Mouse (Mus musculus): ENCODE measurements around the gene Ebf4. TPM values are rescaled to one million over a fixed set of nuclear protein-coding genes. Genes with fewer than 3 reads are reported as not detected.

The Ebf4 gene
- polyA plus RNA-seq, 1 experiment: 1.2 TPM

DNA sequence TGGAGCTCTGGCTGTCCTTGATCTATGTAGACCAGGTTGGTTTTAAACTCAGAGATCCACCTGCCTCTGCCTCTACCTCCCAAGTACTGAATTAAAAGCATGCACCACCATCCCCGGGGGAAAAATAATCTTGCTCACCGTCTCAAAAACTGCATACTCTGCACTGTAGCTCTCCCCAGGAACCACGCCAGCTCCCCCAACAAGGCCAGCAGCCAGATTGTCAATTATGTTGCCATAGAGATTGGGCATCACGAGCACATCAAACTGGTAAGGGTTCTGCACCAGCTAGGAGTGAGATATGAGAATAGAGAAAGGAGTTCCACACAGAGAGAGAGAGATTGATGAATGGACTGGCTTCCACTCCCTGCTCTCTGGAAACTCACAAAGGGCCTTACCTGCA is 14.2 kb upstream of the Ebf4 start:
- Histone ChIP-seq H3K4me1 (ENCODE audit: control insufficient read depth, insufficient read depth, insufficient read length, low read length) (peaks cover 4% of the 10 kb centered on the region; the same call in 1 of the 2 replicates), H3K36me3 (ENCODE audit: control insufficient read depth, insufficient read depth, low read length) (peaks cover 49% of the 10 kb centered on the region), H3K4me3 (ENCODE audit: low read depth, low read length) (no peak overlapping the region), H3K27me3 (ENCODE audit: control insufficient read depth, insufficient read depth, low read length) (no peaks in the 10 kb centered on the region), H3K27ac (ENCODE audit: insufficient read depth, low read depth, low read length) (no peak overlapping the region)
- WGBS: 59% methylated on average over 4 of the region's 4 CpGs
- TF ChIP-seq POLR2A (IDR thresholded peaks at IDR 0.05; ENCODE audit: low read depth, low read length) (no peak), CTCF (IDR thresholded peaks at IDR 0.05; ENCODE audit: extremely low read depth, insufficient read length, insufficient replicate concordance, low read depth, low read length) (no peak)

DNA sequence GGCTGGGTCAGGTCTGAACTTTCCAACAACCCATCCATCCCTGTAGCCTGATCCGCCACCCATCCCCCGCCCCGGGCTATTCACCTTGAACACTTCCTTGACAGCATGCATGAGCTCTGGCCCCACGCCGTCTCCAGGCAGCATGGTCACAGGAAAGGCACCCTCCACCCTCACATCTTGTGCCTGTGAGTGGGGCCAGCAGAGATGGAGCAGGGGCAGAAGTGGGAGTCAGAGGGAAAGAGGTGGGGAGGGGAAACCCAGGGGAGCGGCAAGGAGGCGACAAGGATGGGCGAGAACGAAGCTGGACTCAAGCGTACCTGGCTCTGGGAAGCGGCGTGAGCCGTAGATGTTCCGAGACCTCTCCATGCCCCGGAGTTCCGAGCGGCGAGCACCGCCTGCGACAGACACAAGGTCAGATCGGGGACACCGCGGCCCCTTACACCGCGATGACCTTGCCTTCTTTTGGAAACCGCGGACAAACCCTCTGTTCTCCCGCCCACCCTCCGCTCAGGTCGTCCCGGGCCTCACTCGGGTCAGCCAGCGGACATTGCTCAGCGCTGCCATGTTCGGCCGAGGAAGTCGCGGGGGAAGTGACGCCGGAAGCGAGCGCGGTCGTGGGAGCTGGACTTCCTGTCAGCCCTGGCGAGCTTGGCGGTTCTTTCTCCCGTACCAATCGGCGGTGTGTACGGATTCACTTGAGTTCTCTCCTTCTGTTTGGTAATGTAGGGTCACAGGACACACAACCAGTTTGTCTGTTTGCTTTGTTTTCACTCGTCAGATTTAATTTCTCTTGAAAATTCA is 10.9 kb upstream of the Ebf4 start, which contains the start of gene Idh3b:
TSS of gene Idh3b (minus strand) at position 694 of the 801 bp plus-strand sequence.
- peaks cover 4% of the 10 kb centered on the region; the same call in 1 of the 2 replicates for H3K4me1 ChIP-seq (ENCODE audit: control insufficient read depth, insufficient read depth, insufficient read length, low read length)
- WGBS: under 1% methylated on average over 51 of the region's 51 CpGs
- peak within 1 kb of the TSS; percentile 79 for H3K27ac ChIP-seq (ENCODE audit: insufficient read depth, low read depth, low read length)
- TF ChIP-seq CTCF (IDR thresholded peaks at IDR 0.05; ENCODE audit: extremely low read depth, insufficient read length, insufficient replicate concordance, low read depth, low read length) (no peak), POLR2A (IDR thresholded peaks at IDR 0.05; ENCODE audit: low read depth, low read length) (peak; percentile 67)
- peak within 1 kb of the TSS; percentile 94 for H3K4me3 ChIP-seq (ENCODE audit: low read depth, low read length)
- H3K36me3 ChIP-seq (ENCODE audit: control insufficient read depth, insufficient read depth, low read length): peaks cover 29% of the 10 kb centered on the region
- H3K27me3 ChIP-seq (ENCODE audit: control insufficient read depth, insufficient read depth, low read length): no peaks in the 10 kb centered on the region

DNA sequence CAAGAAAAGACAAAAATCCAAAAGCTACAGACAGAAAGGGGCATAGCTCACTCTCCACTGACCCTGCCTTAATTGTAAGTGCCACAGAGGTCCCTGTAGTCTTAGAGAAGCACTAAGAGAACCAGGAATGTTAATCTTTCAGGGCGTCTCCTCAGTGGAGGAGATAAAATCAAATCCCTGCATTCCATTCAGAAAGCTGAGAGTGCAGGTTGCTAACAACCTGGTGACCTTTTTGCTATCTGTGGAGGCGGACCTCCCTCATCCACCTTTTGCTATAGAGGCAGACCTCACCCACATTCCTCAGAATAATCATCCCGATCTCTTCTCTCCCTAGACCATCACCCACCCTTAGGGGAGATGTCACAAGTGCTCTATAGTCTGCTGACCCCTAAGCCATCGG is 5.9 kb upstream of the Ebf4 start:
- Histone ChIP-seq H3K27ac (ENCODE audit: insufficient read depth, low read depth, low read length) (no peak overlapping the region), H3K27me3 (ENCODE audit: control insufficient read depth, insufficient read depth, low read length) (no peaks in the 10 kb centered on the region), H3K4me3 (ENCODE audit: low read depth, low read length) (no peak overlapping the region), H3K36me3 (ENCODE audit: control insufficient read depth, insufficient read depth, low read length) (no peaks in the 10 kb centered on the region), H3K4me1 (ENCODE audit: control insufficient read depth, insufficient read depth, insufficient read length, low read length) (no peaks in the 10 kb centered on the region)
- WGBS: 39% methylated on average over 4 of the region's 4 CpGs
- no peak for TF ChIP-seq POLR2A (IDR thresholded peaks at IDR 0.05; ENCODE audit: low read depth, low read length)

DNA sequence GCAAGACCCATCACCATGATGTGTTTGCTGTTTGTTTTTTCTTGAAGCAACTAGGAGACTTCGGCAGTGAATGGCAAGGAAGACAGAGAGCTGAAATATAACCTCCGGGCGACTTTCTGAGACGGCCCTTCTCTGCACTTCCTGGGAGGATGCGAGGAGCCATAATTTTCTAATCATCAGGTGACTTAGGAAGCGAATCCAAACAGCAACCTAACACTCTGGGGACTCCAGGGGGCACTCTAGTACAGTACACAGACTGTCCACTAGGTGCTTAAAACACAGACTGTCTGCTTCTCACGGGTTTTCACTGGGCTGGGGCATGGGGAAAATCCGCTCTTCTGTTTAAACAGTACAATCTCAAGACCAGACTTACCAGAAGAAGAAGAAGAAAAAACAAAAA is 3.5 kb upstream of the Ebf4 start:
- Histone ChIP-seq H3K4me1 (ENCODE audit: control insufficient read depth, insufficient read depth, insufficient read length, low read length) (peaks cover 11% of the 10 kb centered on the region), H3K4me3 (ENCODE audit: low read depth, low read length) (no peak overlapping the region), H3K27ac (ENCODE audit: insufficient read depth, low read depth, low read length) (no peak overlapping the region), H3K36me3 (ENCODE audit: control insufficient read depth, insufficient read depth, low read length) (no peaks in the 10 kb centered on the region), H3K27me3 (ENCODE audit: control insufficient read depth, insufficient read depth, low read length) (peaks cover 21% of the 10 kb centered on the region)
- TF ChIP-seq POLR2A (IDR thresholded peaks at IDR 0.05; ENCODE audit: low read depth, low read length): no peak
- peak; percentile 80; the same call in 1 of the 2 replicates for TF ChIP-seq CTCF (IDR thresholded peaks at IDR 0.05; ENCODE audit: extremely low read depth, insufficient read length, insufficient replicate concordance, low read depth, low read length)
- whole genome bisulfite sequencing: 7% methylated on average over 8 of the region's 8 CpGs

DNA sequence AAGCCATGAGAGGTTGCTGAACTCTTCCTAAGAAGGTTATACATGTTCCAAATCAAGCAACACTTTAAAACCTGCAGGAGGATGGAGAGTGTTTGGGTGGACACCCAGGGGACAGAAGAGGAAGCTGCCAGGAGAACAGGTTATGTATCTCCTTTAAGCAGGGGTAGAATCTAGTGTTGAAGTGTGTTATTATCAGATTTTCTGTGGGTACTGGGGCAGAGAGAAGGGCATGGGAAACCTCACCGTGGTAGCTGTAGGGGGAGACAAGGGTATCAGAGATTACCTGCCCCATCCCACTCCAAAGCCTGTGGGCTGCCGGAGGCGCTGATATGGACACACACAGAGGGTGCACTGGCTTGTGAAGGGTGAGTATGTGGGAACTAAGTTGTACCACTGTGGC is 2.0 kb upstream of the Ebf4 start:
- no peak for TF ChIP-seq POLR2A (IDR thresholded peaks at IDR 0.05; ENCODE audit: low read depth, low read length)
- TF ChIP-seq CTCF (IDR thresholded peaks at IDR 0.05; ENCODE audit: extremely low read depth, insufficient read length, insufficient replicate concordance, low read depth, low read length): no peak
- H3K4me1 ChIP-seq (ENCODE audit: control insufficient read depth, insufficient read depth, insufficient read length, low read length): peaks cover 11% of the 10 kb centered on the region
- no peak overlapping the region for H3K4me3 ChIP-seq (ENCODE audit: low read depth, low read length)
- peaks cover 36% of the 10 kb centered on the region for H3K27me3 ChIP-seq (ENCODE audit: control insufficient read depth, insufficient read depth, low read length)
- no peak overlapping the region for H3K27ac ChIP-seq (ENCODE audit: insufficient read depth, low read depth, low read length)
- H3K36me3 ChIP-seq (ENCODE audit: control insufficient read depth, insufficient read depth, low read length): no peaks in the 10 kb centered on the region
- WGBS: 58% methylated on average over 3 of the region's 3 CpGs

DNA sequence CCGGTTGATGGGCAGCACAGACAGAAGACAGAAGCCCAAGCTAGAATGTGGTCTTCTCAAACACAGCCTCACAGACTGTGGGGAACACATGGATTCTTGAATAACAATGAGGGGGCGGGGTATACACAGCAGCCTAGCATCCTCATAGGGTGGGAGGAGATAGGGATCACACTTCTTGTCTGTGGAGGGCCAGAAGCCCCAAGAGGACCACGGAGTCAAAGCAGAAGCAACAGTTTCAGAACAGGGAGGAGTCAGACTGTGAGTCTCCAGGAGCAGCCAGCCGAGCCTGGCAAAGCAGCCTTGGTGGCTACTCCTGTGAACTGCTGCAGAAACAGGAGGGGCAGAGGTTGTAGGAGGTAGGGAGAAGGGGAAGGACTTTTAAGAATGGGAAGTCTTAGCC is 1.5 kb upstream of the Ebf4 start:
- WGBS: 22% methylated on average over 4 of the region's 4 CpGs
- TF ChIP-seq CTCF (IDR thresholded peaks at IDR 0.05; ENCODE audit: extremely low read depth, insufficient read length, insufficient replicate concordance, low read depth, low read length): no peak
- Histone ChIP-seq H3K36me3 (ENCODE audit: control insufficient read depth, insufficient read depth, low read length) (no peaks in the 10 kb centered on the region), H3K27me3 (ENCODE audit: control insufficient read depth, insufficient read depth, low read length) (peaks cover 36% of the 10 kb centered on the region), H3K4me3 (ENCODE audit: low read depth, low read length) (no peak overlapping the region), H3K4me1 (ENCODE audit: control insufficient read depth, insufficient read depth, insufficient read length, low read length) (peaks cover 11% of the 10 kb centered on the region), H3K27ac (ENCODE audit: insufficient read depth, low read depth, low read length) (no peak overlapping the region)

DNA sequence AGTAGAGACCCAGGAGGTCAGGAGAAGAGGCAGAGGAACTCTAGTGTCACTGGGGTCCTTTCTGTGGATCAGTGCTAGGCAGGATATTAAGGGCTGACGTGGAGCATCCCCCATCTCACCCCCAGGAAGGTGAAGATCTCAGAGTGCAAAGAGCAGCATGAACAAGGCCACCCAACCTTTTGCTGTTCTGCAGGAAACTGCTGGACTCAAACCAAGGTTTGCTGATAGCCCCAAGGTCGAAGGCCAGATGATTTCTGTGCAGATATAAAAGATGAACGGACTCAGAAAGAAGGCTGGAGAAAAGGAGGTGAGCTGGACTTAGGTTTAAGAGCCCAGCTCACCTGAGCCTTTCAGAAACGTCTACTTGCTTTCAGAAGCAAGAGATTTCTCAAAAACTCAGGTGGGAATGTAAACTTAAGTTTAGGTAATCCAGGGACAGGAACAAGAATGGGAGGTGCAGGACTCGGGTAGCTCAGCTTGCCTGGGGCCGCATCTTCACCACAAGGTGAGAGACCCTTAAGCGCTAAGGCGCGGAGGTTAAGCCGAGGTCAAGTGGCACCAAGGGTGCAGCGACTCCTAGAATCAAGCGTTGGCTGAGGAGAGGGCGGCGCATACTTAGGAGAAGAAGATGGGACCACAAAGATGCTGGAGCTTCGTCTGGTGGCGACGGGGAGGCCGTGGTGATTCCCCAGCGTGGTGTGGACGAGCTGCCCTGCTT is 592 bp upstream of the Ebf4 start:
- TF ChIP-seq POLR2A (IDR thresholded peaks at IDR 0.05; ENCODE audit: low read depth, low read length) (no peak), CTCF (IDR thresholded peaks at IDR 0.05; ENCODE audit: extremely low read depth, insufficient read length, insufficient replicate concordance, low read depth, low read length) (no peak)
- peaks cover 36% of the 10 kb centered on the region for H3K27me3 ChIP-seq (ENCODE audit: control insufficient read depth, insufficient read depth, low read length)
- H3K36me3 ChIP-seq (ENCODE audit: control insufficient read depth, insufficient read depth, low read length): no peaks in the 10 kb centered on the region
- WGBS: 14% methylated on average over 20 of the region's 20 CpGs
- peaks cover 11% of the 10 kb centered on the region for H3K4me1 ChIP-seq (ENCODE audit: control insufficient read depth, insufficient read depth, insufficient read length, low read length)
- H3K27ac ChIP-seq (ENCODE audit: insufficient read depth, low read depth, low read length): no peak overlapping the region
- peak overlapping the region; percentile 63 for H3K4me3 ChIP-seq (ENCODE audit: low read depth, low read length)
